Mouse (Mus musculus) regulatory T cell (primary cell): ENCODE data around the gene Rgs9bp.

ENCODE experiments used
- in situ Hi-C: fragments of 300-600 bp; cut with MboI, MseI; formaldehyde crosslinking; loops from one replicate; pipeline ENCODE4 v1.15.1; 2025; ENCODE audit warnings: high pct_unique_total_duplicates

Gene Rgs9bp

DNA sequence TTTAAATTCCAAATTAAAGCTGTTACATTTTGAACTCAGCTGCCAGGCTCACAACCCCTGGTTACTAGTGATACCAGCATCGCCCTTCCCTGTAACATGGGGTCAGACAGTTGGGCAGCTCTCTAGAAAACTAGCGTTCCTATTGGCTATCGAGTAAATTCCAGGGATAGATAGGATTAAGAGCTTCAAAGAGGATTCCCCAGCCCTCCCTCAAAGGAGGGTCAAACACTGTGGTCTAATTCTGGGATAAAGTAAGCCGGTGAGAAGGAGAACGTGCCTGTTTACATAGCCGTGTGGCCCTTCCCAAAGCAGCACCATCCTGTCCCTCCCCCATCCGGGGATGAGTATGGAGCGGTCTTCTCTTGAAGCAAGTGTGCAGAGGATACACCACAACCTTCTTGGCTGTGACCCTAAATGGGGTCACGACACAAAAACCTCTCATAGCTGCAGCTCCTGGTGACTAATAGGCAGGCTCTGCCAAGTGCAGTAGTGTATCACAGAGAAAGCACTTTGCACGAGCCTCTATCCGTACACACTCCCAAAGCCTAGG, 1.8 kb downstream of the Rgs9bp start:
- in situ Hi-C loops = no loop called here

DNA sequence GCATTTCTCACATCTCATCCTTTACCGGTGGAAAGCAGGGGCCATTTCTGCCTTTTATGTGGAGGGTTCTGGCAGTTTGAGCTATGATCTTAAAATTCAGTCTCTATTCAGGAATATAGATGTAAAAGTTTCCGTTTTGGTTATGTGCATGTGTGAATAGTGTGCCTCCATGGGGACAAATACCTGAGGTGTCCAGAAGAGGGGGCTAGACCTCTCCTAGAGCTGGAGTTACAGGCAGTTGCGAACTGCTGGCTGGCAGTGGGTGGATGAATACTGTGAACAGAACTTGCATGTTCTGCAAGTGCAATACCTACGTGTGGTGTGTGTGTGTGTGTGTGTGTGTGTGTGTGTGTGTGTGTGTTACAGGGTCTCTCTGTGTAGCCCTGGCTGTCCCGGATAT, 2.7 kb downstream of the Rgs9bp start:
- in situ Hi-C loops = no loop called here

DNA sequence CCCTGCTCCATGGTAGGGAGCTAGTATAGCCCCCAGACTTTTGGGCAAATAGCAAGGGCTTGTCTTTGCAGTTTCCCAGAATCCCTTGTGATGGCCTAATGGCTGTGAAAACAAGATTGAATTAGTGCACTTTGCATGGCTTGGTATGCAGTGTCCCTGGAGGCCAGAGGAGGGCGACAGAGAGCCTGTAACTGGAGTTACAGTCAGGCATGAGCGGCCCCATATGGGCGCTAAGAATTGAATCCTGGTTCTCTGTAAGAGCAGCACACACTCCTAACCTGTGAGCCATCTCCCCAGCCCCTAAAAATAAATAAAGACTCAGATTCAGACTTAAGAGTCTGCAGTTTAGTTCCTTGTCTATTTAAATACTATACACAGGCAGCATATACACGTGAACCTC, 5.5 kb downstream of the Rgs9bp start:
- in situ Hi-C loops = no loop called here

DNA sequence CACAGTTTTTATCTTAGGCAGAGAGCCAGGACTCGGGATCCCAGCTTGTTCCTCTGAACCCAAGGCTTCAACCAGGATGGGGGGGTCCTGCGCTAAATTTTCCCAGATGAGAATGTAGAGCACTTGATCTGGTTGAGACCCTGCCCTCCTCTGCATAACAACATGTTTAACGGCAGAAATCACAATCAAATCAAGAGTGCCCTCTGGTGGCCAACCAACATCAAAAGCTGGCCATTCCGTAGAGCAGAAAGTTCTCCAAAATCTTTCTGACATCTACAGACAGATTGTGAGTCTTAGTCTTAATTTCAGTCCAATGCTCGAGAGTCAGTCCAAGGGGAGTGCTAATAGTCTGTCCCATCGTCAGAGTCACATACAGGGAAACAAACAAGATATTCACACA, 14.5 kb downstream of the Rgs9bp start:
- in situ Hi-C loops = loop anchor here (25.0 kb wide), 1 partner anchor 1184 kb away; the partner anchor contains the start of gene Lsm14a

DNA sequence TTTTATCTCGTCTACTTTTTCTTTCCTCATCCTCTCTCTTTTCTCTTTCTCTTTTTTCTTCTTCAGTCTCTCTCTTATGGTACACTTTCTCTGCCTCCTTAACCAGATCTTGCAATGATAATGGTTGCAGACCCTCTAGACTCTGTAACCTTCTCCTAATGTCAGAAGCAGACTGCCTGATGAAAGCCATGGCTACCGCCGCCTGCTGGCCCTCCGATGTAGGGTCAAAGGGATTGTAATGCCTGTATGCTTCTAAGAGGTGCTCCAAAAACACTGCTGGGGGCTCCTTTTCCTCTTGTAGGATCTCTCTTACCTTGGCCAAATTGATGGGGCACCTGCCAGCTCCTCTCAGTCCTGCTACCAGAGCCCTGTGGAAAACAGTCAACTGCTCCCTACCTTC, 15.7 kb downstream of the Rgs9bp start:
- in situ Hi-C loops = loop anchor here (25.0 kb wide), 1 partner anchor 1182 kb away; the partner anchor contains the start of gene Lsm14a

DNA sequence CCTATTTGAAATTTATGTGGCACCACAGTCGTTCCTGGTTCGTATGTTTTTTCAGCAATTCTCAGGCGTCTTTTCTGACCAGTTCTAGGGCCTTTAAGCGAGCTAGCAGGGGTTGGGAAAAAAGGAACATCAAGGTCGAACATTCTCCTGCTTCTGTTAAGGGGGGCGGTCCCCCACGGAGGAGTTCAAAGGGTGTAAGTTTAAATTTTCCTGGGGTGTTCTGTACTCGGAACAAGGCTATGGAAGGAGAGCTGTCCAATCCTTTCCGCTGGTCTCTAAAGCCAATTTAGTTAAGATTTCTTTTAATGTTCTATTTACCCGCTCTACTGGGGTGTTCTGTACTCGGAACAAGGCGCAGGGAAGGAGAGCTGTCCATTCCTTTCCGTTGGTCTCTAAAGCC, 19.4 kb downstream of the Rgs9bp start:
- in situ Hi-C loops = loop anchor here (25.0 kb wide), 1 partner anchor 1179 kb away; the partner anchor contains the start of gene Lsm14a

DNA sequence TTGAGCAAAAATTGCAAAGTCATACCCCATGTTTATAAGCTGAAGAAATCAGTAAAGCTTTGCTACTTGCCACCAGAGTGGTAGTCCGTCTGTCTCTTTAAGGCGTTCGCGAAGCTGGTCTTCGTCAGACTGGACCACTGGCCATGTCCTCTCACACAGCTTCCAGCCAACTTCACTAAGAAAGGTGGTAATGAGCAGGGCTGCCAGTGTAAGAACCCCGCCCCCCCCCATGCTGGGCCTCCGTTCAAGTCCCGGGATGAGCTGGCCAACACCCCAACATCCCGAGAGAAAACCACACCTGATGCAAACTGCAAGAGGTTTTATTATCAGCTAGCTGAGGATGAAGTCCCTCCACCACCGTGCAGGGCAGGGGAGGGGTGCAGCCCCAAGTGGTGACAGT, 20.5 kb downstream of the Rgs9bp start:
- in situ Hi-C loops = loop anchor here (25.0 kb wide), 1 partner anchor 1178 kb away; the partner anchor contains the start of gene Lsm14a

DNA sequence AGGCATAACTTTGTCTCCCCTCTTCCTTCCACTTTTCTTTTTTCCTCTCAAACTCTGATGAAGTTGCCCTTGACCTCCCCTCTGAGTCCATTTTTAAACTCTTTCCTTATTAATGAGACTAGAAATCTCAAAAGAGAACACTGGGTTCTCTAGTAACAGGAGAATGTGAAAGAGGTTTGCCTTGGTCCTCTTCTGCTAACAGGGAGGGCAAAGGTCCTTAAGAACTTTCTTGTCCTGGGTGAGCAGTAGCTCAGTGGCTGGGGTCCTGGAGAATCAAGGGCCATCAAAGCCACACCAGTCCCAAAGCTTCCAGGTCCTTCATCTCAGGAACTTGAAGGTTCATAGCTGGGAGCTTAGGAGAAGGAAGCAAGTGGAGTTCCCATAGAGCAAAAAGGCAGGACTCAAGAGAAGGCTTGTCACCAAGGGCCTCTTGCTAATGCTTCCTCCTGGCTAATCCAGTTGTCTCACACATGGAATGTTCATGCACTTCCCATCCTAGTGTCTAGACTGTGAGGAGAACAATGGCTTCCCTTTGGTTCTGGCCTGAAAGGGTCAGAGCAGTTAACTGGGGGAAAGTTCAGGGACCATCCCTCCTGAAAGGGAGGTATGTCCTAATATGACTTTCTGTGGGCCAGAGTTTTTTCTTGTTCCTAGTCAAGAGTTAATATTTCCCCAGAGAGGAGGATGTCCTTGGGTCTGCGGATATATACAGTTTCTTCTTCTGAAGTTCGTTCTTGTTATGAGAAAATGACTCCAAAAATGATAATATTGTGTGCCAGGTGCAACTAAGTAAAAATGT, 21.1 kb downstream of the Rgs9bp start:
- in situ Hi-C loops = loop anchor here (25.0 kb wide), 1 partner anchor 1177 kb away; the partner anchor contains the start of gene Lsm14a

DNA sequence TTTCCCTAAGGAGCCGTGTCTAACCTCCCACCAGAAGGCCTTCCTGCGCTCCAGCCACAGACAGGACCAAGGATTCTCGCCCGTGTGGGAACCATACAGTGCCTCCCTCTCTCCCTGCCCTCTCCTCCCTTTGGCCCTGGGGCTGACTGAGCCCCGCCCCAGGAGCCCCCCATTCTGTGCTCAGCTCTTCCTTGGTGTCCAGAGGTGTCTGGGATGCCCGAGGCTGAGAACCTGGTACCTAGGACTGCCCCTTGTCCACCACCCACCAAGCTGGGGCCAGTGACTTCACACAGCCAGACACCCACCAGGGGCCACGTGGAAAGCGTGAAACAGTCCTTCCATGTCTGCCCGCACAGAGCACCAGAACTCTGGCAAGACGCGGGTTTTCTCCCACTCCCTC, 22.3 kb downstream of the Rgs9bp start:
- in situ Hi-C loops = loop anchor here (25.0 kb wide), 1 partner anchor 1176 kb away; the partner anchor contains the start of gene Lsm14a

DNA sequence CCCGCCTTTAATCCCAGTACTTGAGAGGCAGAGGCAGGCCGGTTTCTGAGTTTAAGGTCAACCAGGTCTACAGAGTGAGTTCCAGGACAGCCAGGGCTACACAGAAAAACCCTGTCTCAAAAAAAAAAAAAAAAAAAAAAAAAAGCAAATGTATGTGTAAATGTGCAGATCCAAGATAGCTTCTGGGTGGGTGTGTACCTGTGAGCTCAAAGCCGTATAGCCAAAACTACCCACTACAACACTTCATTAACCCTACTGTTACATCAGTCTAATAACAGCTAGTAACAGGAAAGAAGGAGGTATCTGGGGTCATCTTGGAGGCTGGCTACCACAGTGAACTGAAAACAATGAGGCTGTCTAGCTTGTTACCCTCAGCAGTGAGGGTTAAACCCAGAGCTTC, 25.5 kb downstream of the Rgs9bp start:
- in situ Hi-C loops = loop anchor here (25.0 kb wide), 1 partner anchor 1173 kb away; the partner anchor contains the start of gene Lsm14a

DNA sequence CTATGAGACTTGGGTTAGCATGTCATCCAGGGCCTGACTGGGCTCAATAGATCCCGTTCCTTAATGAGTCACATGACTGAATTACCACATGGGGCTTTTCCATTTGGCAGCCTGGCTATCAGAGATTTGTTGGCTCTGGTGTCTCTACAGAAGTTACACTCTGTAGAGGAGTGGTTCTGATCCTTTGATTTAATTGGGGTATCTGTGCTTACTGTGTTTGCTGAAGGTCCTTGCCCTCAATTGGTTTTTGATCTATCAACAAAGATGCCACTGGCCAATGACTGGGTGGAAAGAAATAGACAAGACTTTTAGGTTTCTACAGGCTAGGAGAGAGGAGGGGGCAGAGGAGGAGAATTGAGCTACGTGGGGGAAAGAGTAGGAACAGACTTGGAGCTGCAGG, 26.7 kb downstream of the Rgs9bp start:
- in situ Hi-C loops = loop anchor here (25.0 kb wide), 1 partner anchor 1171 kb away; the partner anchor contains the start of gene Lsm14a

DNA sequence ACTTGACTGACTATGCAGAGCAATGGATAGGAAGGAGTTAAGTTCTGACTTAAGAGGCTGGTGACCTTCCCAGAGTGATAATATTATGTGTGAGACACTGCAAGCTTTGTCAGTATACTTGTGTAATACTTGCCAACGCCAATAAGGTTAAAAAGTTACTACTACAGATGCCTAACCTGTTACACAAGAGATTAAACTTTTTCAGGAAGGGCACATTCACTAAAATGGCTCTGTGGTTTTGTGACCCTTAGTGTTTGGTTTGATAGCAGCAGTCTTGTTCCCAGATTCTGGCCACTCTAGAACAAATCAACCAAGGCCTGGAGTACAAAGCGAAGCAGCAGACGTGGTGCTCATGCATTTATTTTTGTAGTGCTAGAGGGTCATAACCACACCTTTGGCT, 27.8 kb downstream of the Rgs9bp start:
- in situ Hi-C loops = loop anchor here (25.0 kb wide), 1 partner anchor 1170 kb away; the partner anchor contains the start of gene Lsm14a

DNA sequence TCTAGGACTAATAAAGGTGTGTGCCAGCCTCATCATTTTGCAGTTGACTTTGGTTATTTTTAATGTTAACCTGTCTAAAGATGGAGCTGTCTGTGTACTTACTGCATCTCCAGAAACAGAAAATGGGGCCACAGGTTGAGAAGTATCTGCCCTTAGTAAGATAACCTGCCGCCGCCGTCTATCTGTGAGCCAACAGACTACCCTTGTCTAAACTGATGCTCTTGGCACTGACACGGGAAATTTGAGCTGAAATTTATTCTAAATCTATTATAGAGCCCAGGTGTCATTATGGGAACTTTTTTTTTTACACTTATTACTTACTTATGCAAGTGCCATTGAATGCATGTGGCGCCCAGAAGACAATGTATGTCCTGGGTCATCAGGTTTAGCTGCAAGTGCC, 28.5 kb downstream of the Rgs9bp start:
- in situ Hi-C loops = loop anchor here (25.0 kb wide), 1 partner anchor 1170 kb away; the partner anchor contains the start of gene Lsm14a

DNA sequence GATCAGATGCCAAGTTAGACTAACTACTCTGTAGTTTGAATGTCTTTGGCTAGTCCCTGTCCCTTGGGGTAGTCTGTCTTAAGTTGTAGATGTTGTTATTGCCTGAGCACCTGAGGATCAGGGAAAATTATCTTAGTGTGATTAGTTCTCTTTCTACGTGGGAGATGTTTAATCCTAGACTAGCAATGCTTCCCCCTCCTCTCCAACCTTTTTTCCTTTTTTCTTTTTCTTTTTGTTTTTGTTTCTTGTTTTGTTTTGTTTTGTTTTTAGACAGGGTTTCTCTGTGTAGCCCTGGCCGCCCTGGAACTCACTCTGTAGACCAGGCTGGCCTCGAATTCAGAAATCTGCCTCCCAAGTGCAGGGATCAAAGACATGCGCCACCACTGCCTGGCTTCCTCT, 29.2 kb downstream of the Rgs9bp start, which contains the start of gene Nudt19:
Gene Nudt19 (minus strand): TSS at position 100 of the 399 bp plus-strand sequence.
- in situ Hi-C loops = loop anchor here (25.0 kb wide), 1 partner anchor 1169 kb away; the partner anchor contains the start of gene Lsm14a

DNA sequence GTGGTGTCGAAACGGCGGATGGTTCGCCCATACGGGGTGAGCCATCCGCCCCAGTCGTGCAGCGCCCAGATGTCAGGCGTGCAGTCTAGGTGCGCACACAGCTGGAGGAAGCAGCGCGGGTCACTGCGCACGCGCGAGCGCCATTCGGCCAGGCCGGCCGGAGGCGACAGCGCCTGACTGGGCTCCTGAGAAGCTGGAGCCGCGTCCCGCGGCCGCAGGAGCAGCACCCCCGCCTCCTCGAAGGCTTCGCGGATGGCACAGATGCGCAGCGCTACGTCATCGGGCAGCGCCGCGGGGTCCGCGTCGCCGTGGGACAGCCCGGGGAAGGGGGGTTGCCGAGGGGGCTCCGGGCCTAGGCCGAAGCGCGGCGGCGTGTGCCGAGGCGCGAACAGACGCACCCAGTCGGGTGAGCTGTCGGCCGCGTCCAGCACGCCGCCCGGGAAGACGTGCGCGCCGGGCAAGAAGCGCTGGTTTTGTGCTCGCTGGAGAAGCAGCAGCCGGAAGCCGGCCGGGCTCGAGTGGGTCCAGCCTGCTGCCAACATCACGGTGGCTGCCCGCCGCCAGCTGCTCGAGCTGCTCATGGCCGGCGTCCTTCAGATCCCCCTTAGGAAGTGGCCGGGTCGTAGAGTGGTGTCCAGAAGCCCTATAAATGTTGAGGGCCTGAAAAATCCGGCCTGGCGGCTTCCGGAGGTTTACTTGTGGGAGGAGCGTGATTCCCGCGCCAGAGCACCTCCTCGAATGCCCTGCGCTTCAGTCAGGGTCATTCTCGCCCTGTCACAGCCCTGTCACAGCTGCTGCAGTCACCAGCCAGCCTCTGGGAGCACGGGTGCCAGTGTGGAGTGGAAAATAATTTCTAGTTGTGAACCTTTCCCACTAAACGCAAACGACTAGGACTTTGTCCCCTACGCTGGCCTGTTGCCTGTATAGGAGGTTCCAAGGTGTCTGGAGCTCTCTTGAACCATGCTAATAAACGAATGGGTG, 29.9 kb downstream of the Rgs9bp start:
- in situ Hi-C loops = loop anchor here (25.0 kb wide), 1 partner anchor 1168 kb away; the partner anchor contains the start of gene Lsm14a

DNA sequence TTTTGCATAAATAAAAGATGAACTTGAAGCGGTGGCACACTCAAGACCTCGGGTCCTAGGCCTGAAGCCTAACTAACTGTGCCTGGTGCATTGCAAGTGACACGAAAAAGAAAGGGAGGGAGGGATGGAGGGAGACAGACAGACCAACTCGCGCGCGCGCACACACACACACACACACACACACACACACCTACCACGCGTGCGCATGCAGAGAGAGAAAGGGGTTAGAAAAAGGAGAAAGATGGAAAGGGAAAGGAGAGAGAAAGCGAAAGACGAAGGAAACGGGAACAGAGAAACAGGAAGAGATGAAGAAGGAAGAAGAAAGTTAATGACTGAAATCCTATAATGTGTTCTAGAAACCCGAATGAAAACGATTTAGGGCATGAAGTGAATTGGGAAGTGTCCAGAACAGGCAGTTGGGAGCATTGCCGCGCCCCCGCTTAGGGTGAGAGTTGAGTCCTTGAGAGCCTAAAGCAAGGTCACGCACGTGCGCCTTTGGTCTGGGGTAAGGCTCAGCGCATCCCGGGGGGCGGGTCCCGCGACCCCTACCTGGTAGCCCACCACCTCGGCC, 30.7 kb downstream of the Rgs9bp start:
- in situ Hi-C loops = loop anchor here (25.0 kb wide), 1 partner anchor 1167 kb away; the partner anchor contains the start of gene Lsm14a

DNA sequence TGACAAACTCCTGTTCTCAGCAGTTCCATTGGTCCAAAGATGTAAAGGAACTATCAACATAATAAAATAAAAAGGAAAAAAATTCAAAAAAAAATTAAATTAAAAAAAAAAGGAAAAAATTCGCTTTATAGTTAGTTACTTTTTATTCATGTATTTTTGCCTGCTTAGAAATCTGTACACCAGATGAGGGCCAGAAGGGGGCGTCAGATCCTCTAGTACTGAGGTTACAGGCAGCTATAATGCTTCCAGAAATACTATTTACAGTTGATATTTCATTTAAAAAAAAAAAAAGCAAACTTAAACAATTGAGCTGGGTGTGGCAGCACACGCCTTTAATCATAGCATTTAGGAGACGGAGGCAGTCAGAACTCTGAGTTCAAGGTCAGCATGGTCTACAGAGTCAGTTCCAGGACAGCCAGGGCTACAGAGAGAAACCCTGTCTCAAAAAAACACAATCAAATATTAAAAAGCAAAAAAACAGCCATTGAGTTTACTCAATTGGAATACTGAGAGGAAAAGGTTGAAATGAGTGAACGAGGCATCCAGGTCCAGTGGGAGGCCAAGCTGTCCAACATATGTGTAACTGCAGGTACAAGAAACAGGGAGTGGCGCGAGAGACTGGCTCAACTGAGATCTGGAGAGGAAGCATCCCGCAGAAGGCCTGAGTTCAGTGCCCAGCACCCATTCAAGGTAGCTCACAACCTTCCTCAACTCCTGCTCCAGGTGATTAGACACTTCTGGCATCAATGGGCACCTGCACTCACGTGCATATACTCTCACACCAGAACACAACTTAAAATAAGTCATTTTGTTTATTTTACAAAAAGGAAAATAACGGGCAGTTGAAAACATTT, 31.4 kb downstream of the Rgs9bp start:
- in situ Hi-C loops = loop anchor here (25.0 kb wide), 1 partner anchor 1167 kb away; the partner anchor contains the start of gene Lsm14a

DNA sequence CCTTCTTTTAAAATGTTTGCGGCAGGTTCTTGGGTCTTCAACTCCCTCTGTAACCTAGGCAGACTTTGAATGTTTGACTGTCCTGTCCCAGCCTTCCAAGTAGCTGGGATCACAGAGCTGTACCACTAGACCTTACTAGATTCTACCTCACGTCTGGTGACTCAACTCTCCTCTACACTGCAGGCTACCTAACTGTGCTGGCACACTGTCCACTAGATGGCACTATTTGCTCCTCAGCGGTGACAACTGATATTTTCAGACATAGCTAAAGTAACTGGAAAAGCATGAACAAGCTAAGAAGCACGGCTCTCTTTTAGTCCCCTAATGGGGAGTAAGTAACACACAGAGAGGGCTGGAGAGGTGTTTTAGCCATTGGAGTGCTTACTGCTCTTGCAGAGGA, 39.5 kb downstream of the Rgs9bp start:
- in situ Hi-C loops = no loop called here

DNA sequence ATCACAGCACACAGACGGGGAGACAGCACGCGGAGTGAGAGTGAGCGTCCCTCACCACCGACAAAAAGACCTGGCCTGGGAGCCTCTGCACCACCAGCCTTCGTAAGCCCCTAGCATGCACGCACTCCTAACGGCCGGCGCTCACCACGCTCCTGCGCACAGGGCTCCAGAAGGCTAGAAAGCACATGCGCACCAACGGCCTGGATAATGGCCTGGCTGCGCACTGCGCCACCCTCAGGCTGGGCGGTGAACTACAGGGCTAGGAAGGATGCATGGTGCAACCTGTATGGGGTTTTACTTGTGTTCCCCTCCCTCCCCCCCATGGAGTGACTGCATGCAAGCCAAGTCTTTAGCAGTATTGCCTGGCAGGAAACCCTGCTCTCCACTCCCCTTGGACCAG, 47.8 kb downstream of the Rgs9bp start, which contains the start of gene Tdrd12:
Gene Tdrd12 (minus strand): TSS at position 184 of the 400 bp plus-strand sequence.
- in situ Hi-C loops = no loop called here
